Mouse (Mus musculus) kidney, embryonic 16.5 days (tissue): ENCODE measurements at regions not wholly inside any gene's neighbourhood (a gene's known extent, or its start where the extent isn't known, plus 50 kb on each side); places are given as distances from the start of the nearest gene placed in this dataset.

ENCODE experiments used
- ATAC-seq: fragments of 200-750 bp; cut with Nextera tagmentation; 2 replicates; pipeline ENCODE4 v1.8.0; 2017; ENCODE audit warnings: moderate TSS enrichment; ENCODE audit not compliant: low FRiP score, low TSS enrichment
- H3K27ac ChIP-seq: fragments of 300-500 bp; sonication (generic); 2 replicates; pipeline ENCODE4 v1.5.1; 2014; ENCODE audit warnings: low read length
- H3K27me3 ChIP-seq: fragments of 300-500 bp; sonication (generic); 2 replicates; pipeline ENCODE4 v1.6.1; 2014; ENCODE audit warnings: low read length, control low read depth, mixed read lengths; ENCODE audit not compliant: insufficient read depth
- H3K36me3 ChIP-seq: fragments of 300-500 bp; sonication (generic); 2 replicates; pipeline ENCODE4 v1.6.1; 2014; ENCODE audit warnings: low read length, control low read depth, mixed read lengths; ENCODE audit not compliant: insufficient read depth
- H3K4me1 ChIP-seq: fragments of 300-500 bp; sonication (generic); 2 replicates; pipeline ENCODE4 v1.6.1; 2014; ENCODE audit warnings: low read length, control low read depth, mixed read lengths; ENCODE audit not compliant: insufficient read depth
- H3K4me2 ChIP-seq: fragments of 300-500 bp; sonication (generic); replicated peaks from 2 replicates; pipeline ENCODE4 v1.6.1; 2014; ENCODE audit warnings: low read depth, low read length
- H3K4me3 ChIP-seq: fragments of 300-500 bp; sonication (generic); 2 replicates; pipeline ENCODE4 v1.5.1; 2014; ENCODE audit warnings: mild to moderate bottlenecking, low read length
- H3K9ac ChIP-seq: fragments of 300-500 bp; sonication (generic); replicated peaks from 2 replicates; pipeline ENCODE4 v1.6.1; 2014; ENCODE audit warnings: low read length
- H3K9me3 ChIP-seq: fragments of 300-500 bp; sonication (generic); 2 replicates; pipeline ENCODE4 v1.6.1; 2016; ENCODE audit warnings: low read length, control low read depth
- WGBS: fragments of 180-500 bp; shearing (Covaris S2); extraction: QIAGEN DNeasy Blood & Tissue Kit; methylation state at CpG from one replicate; pipeline ENCODE4 v1.1.7; 2014; 5-methylcytosine and 5-hydroxymethylcytosine counted together

DNA sequence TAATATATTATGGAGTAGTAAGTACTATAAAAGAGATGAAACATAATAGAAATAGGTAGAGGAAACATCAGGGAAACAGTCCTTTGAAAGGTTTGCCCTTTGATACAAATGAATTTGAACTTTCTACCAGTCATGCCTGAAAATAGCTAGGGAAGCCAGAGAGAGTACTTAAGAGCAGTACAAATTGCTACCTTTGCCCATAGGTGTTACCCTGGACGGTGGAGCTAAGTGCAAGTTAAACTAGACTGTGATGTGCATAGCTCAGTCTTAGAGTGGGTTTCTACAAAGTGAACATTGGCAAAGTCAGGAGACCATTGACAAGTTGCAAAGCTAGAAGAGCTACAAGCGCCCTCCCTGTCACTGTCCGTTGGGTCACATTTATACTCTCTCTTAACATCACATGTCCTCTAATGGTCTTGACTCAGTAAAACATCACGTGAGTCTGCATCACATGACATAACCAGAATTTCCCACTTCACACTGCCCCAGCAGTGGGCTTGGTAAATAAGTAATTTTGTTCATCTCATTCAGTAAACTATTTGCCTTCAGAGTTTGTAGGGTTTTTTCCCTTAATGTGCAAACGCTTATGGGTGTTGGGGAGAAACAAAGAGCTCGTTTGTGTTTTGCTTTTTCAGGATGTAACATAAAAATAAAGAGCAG is 80.6 kb upstream of the Itga1 start:
- 71% methylated on average over 6 of the region's 6 CpGs for WGBS
- no peaks in the 10 kb centered on the region for H3K9me3 ChIP-seq

DNA sequence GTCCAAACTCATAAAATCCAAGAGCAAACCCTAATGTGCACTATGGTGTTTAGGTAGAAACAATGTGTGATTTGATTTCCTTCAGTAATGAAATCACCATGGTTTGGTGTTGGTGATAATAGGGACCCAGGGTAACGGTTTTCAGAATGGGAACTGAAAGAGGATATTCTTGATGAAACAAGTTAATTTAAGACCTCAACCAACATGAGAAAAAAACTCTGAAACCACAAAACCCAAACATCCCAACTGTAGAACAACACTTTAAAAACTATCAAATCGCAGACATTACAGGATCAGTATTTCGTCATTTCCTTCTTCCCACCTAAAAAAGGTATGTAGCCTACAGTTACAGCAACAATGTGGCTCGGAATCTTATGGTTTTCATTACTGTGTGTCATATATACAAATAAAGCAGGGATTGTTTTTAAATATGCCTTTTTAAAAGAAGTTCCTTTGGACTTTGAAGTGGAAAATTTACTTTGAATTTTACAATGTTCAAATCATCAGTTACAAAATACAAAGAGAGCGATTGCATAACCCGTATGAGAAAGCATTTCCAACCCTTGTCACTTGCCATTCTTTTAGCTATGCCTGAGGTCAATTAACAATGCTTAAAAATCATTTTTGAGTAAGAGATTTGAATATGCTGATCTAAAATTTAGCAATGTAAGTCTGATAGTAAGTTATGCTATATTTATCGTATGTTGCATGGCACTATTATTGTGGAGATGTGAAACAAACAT is 76.6 kb upstream of the Itga1 start:
- 86% methylated on average over 7 of the region's 7 CpGs for WGBS
- no peak for ATAC-seq
- no peak overlapping the region for H3K4me2 ChIP-seq
- no peaks in the 10 kb centered on the region for H3K27me3 ChIP-seq
- no peaks in the 10 kb centered on the region for H3K36me3 ChIP-seq
- no peaks in the 10 kb centered on the region for H3K9me3 ChIP-seq
- no peak overlapping the region for H3K9ac ChIP-seq
- H3K4me1 ChIP-seq, result no peaks in the 10 kb centered on the region
- no peak overlapping the region for H3K27ac ChIP-seq
- no peak overlapping the region for H3K4me3 ChIP-seq

More for the DNA sequence above, 80.6 kb upstream of the Itga1 start:
- no peak overlapping the region for H3K4me2 ChIP-seq
- peak; percentile 51; the same call in 1 of the 2 replicates for ATAC-seq
- no peak overlapping the region for H3K9ac ChIP-seq
- H3K36me3 ChIP-seq, result no peaks in the 10 kb centered on the region
- H3K4me1 ChIP-seq, result no peaks in the 10 kb centered on the region
- H3K27me3 ChIP-seq, result no peaks in the 10 kb centered on the region
- no peak overlapping the region for H3K4me3 ChIP-seq
- H3K27ac ChIP-seq, result no peak overlapping the region

DNA sequence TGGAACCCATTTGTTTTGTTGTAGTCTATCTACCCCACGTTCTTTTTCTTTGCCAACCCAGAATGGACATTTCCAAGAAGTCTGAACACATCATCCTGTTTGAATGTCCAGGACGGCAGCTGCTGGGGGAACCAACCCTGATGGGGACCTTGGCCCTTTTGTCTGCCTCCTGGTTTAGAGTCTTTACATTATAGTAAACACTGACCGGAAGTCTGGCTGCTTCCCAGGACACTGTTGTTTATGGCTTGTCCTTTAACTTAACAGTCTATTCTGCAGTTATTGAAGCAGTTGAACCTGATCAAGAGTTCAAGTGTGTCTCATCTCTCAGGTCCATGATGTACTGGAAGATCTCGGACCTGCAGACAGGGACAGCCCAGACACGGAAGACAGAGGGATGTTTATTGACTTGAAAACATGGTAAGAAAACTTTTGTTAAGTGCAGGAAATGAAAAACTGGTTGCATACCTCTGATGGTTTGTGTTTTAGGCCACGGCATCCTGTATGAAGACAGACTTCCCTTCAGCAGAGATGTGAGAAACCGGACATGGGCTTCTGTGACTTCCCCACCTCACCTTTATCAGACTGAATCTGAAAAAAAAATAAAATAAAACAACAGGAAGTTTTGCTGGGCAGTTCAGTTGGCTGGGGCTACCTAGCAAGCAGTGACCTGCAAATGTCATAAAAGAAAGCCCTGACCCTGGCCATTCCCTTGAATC is 69.7 kb upstream of the Itga1 start:
- Histone ChIP-seq H3K27ac (no peak overlapping the region), H3K27me3 (no peaks in the 10 kb centered on the region), H3K36me3 (no peaks in the 10 kb centered on the region), H3K4me1 (peaks cover 8% of the 10 kb centered on the region; the same call in 1 of the 2 replicates), H3K4me3 (no peak overlapping the region), H3K9me3 (no peaks in the 10 kb centered on the region), H3K4me2 (no peak overlapping the region), H3K9ac (no peak overlapping the region)
- ATAC-seq, result no peak
- WGBS, result 55% methylated on average over 7 of the region's 7 CpGs

DNA sequence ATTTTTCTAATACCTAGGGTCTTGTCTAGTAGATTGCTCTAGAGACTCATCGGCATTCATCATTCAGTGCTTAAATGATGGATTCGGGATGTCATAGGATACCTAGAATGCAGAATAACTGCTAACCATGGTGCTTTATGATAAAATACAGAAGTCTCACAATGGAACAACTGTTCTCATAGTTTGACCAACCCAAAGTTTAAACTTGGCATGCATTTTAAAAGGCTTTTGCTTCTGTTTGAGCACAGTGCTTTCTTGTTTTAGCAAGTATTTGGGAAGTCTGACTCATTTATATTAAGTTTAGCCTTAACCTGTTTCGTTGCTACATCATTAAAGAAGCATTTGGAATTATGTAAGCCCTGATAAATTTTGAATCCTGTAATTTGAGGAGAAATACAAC is 64.2 kb upstream of the Itga1 start:
- ATAC-seq, result no peak
- no peaks in the 10 kb centered on the region for H3K9me3 ChIP-seq
- no peak overlapping the region for H3K4me3 ChIP-seq
- 86% methylated on average over 3 of the region's 3 CpGs for WGBS
- no peak overlapping the region for H3K4me2 ChIP-seq
- no peaks in the 10 kb centered on the region for H3K4me1 ChIP-seq
- no peaks in the 10 kb centered on the region for H3K36me3 ChIP-seq
- H3K9ac ChIP-seq, result no peak overlapping the region
- H3K27me3 ChIP-seq, result no peaks in the 10 kb centered on the region
- no peak overlapping the region for H3K27ac ChIP-seq

DNA sequence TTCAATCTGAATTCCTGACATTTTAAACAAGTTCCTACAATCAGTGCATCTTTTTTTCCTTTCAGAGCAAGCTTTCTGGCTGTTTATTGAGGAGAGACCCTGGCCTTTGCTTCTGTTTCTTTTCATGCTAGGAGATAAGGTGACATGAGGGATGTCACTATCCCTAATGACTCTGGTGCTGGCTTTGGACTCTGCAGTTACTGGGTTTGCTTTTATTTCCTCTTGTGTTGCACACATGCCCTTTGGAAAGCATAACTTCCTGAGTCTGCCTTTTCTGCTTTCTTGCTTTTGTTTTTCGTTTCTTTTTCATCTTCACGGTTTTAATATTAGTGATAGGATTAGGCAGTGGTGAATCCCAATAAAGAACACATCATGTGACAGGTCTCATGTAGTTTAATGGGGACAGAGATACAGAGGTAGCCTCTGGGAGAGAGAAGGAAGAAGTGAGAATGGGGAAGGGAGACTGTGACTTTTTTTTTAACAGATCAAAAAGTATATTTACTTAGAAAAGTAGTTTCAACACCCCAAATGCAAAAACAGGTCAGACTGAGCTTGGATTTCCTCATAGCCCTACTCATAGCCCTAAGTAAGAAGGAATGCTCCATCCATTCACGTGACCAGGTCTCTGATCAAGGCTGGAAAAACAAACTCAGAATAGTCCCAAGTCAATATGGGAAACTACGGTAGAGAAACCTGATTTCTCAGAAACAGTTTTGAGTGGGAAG is 61.1 kb upstream of the Itga1 start:
- Histone ChIP-seq H3K4me1 (no peaks in the 10 kb centered on the region), H3K36me3 (no peaks in the 10 kb centered on the region), H3K9ac (no peak overlapping the region), H3K4me3 (no peak overlapping the region), H3K27ac (no peak overlapping the region), H3K9me3 (no peaks in the 10 kb centered on the region), H3K27me3 (no peaks in the 10 kb centered on the region), H3K4me2 (no peak overlapping the region)
- ATAC-seq, result no peak
- WGBS, result 77% methylated on average over 4 of the region's 4 CpGs

DNA sequence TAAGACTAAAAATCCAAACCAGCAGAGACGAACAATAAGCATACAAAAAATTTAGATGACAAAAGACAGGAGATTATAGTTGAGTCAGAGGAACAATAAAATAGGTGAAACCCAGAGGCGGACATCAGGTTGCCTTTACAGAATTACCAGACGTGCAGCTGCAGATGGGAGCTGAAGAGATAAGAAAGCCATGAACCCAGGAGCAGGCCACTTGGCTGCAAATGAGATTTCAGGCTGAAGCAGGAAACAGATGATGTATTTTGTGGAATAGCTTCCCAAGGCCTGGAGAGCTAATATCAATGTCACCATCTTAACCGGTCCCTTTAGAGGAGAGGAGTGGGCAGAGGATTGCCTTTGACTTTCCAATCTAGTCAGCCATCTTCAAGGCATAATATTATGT is 57.6 kb upstream of the Itga1 start:
- no peak for ATAC-seq
- no peak overlapping the region for H3K4me3 ChIP-seq
- 61% methylated on average over 4 of the region's 4 CpGs for WGBS

More for the DNA sequence above, 57.6 kb upstream of the Itga1 start:
- H3K36me3 ChIP-seq, result no peaks in the 10 kb centered on the region
- H3K9me3 ChIP-seq, result no peaks in the 10 kb centered on the region
- no peaks in the 10 kb centered on the region for H3K4me1 ChIP-seq
- H3K27ac ChIP-seq, result no peak overlapping the region
- H3K4me2 ChIP-seq, result no peak overlapping the region
- no peaks in the 10 kb centered on the region for H3K27me3 ChIP-seq
- H3K9ac ChIP-seq, result no peak overlapping the region
